ENCODE assay signal across 8 mouse cellular contexts in the genomic region with DNA sequence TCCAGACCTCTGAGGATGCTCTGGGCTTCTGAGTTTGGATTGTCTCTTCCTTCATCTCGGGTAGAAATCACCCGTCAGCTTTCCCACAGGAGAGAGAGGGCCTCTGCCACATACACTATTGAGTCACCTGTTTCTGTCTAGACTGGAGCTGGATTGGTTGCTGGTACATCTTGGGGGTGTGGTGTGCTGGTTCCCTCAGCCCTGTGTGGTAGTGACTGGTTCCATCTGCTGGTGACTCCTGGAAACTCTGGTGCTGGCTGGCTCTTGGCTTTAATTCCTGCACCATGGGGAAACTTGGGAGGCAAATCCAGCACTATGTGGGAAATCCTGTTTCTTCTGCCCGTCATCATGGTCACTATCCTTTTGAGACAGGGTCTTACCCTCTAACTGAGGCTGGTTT. TPM values are rescaled to one million over a fixed set of nuclear protein-coding genes. Genes with fewer than 3 reads are reported as not detected.
A peak's percentile ranks its signal among the peaks of the same experiment; 100 is the strongest.
DNase-seq lines count a peak whose midpoint lies in the region; ATAC-seq and TF ChIP-seq lines count a peak whose summit lies in the region.

No protein-coding gene starts in this region.

- no peak overlapping the region for H3K27ac ChIP-seq in hindbrain, embryonic 10.5 days
- H3K27ac ChIP-seq in hindbrain, embryonic 13.5 days = no peak overlapping the region
- H3K27ac ChIP-seq in embryonic facial prominence, embryonic 14.5 days (replicated peaks; ENCODE audit: low read depth, low read length) = no peak overlapping the region
- H3K27ac ChIP-seq in heart, postnatal 0 days (ENCODE audit: low read depth) = no peak overlapping the region
- H3K27ac ChIP-seq in layer of hippocampus, adult 2 months = no peak overlapping the region

- H3K4me3 ChIP-seq in hindbrain, embryonic 10.5 days = no peak overlapping the region
- no peak overlapping the region for H3K4me3 ChIP-seq in hindbrain, embryonic 13.5 days
- no peak overlapping the region for H3K4me3 ChIP-seq in embryonic facial prominence, embryonic 14.5 days (ENCODE audit: low read depth, low read length)
- H3K4me3 ChIP-seq in heart, postnatal 0 days (ENCODE audit: low read depth, low read length) = no peak overlapping the region
- no peak overlapping the region for H3K4me3 ChIP-seq in layer of hippocampus, adult 2 months

- H3K4me2 ChIP-seq in hindbrain, embryonic 13.5 days = no peak overlapping the region
- no peak overlapping the region for H3K4me2 ChIP-seq in embryonic facial prominence, embryonic 14.5 days (ENCODE audit: low read depth, low read length)
- H3K4me2 ChIP-seq in heart, postnatal 0 days (ENCODE audit: low read depth, low read length) = no peak overlapping the region

- CTCF ChIA-PET in Patski (lab: Charles Lee) = interaction anchor here (0.7 to 5.8 kb wide), 10 partner anchors 9 to 584 kb away, joined by 3 to 39 read pairs (median 4); no protein-coding TSS in a partner anchor

- H3K27me3 ChIP-seq in hindbrain, embryonic 10.5 days (ENCODE audit: insufficient read depth, poor library complexity, severe bottlenecking) = no peaks in the 10 kb centered on the region
- no peaks in the 10 kb centered on the region for H3K27me3 ChIP-seq in hindbrain, embryonic 13.5 days
- H3K27me3 ChIP-seq in Patski = peaks cover 3% of the 10 kb centered on the region
- H3K27me3 ChIP-seq in embryonic facial prominence, embryonic 14.5 days (replicated peaks; ENCODE audit: control insufficient read depth, insufficient read depth, low read length) = no peaks in the 10 kb centered on the region
- no peaks in the 10 kb centered on the region for H3K27me3 ChIP-seq in heart, postnatal 0 days (ENCODE audit: control insufficient read depth, insufficient read depth, low read length)

- no peak for TF ChIP-seq EP300 in heart, postnatal 0 days (IDR thresholded peaks at IDR 0.05; ENCODE audit: low read depth)

- peak; percentile 95 for TF ChIP-seq CTCF in Patski (IDR thresholded peaks at IDR 0.05)
- peak; percentile 77 for TF ChIP-seq CTCF in heart, postnatal 0 days (IDR thresholded peaks at IDR 0.05; ENCODE audit: low read depth)
- TF ChIP-seq CTCF in layer of hippocampus, adult 2 months (conservative IDR thresholded peaks at IDR 0.05) = peak; percentile 84

- no peaks in the 10 kb centered on the region for H3K9me3 ChIP-seq in hindbrain, embryonic 10.5 days
- H3K9me3 ChIP-seq in hindbrain, embryonic 13.5 days = no peaks in the 10 kb centered on the region
- no peaks in the 10 kb centered on the region for H3K9me3 ChIP-seq in embryonic facial prominence, embryonic 14.5 days (ENCODE audit: control insufficient read depth, low read length)
- H3K9me3 ChIP-seq in heart, postnatal 0 days (replicated peaks; ENCODE audit: control insufficient read depth, low read length) = no peaks in the 10 kb centered on the region

- no peak for ATAC-seq in hindbrain, embryonic 13.5 days (ENCODE audit: low FRiP score)
- ATAC-seq in Patski = peak; percentile 93
- ATAC-seq in embryonic facial prominence, embryonic 14.5 days (ENCODE audit: low read depth) = peak; percentile 82
- peak; percentile 84 for ATAC-seq in heart, postnatal 0 days (ENCODE audit: insufficient read depth, low read depth)

- H3K4me1 ChIP-seq in hindbrain, embryonic 10.5 days (replicated peaks) = no peaks in the 10 kb centered on the region
- 0 out of 2 replicates have a peak, but pooled peaks cover 3% of the 10 kb centered on the region for H3K4me1 ChIP-seq in hindbrain, embryonic 13.5 days (replicated peaks)
- H3K4me1 ChIP-seq in embryonic facial prominence, embryonic 14.5 days (ENCODE audit: control insufficient read depth, insufficient read depth, low read length) = no peaks in the 10 kb centered on the region
- no peaks in the 10 kb centered on the region for H3K4me1 ChIP-seq in heart, postnatal 0 days (ENCODE audit: control insufficient read depth, insufficient read depth)

- peak; percentile 43 for DNase-seq in hindbrain, embryonic 10.5 days (ENCODE audit: low spot score)
- DNase-seq in Patski (ENCODE audit: low read depth, low spot score) = peak; percentile 46
- DNase-seq in embryonic facial prominence, embryonic 14.5 days (ENCODE audit: low spot score) = peak; percentile 46
- DNase-seq in heart, postnatal 0 days (ENCODE audit: low spot score) = peak; percentile 64
- DNase-seq in layer of hippocampus, adult 2 months (ENCODE audit: low spot score in 2 of 2) = peak; percentile 68 to 69
- peak; percentile 76 for DNase-seq in lung, postnatal 10 days
- DNase-seq in urinary bladder, postnatal 36 days (ENCODE audit: low spot score in 2 of 2) = peak; percentile 39 to 49

- in situ Hi-C loops in Patski (cut with MboI; ENCODE audit: low pct_unique_long_range_greater_than_20kb) = no loop called here

- WGBS in hindbrain, embryonic 10.5 days = 31% methylated on average over 3 of the region's 3 CpGs
- 34% methylated on average over 3 of the region's 3 CpGs for WGBS in hindbrain, embryonic 13.5 days
- WGBS in embryonic facial prominence, embryonic 14.5 days = 21% methylated on average over 3 of the region's 3 CpGs
- 20% methylated on average over 3 of the region's 3 CpGs for WGBS in heart, postnatal 0 days

- POLR2A ChIA-PET in Patski (lab: Charles Lee) = no interaction called here

- H3K36me3 ChIP-seq in hindbrain, embryonic 10.5 days = no peaks in the 10 kb centered on the region
- no peaks in the 10 kb centered on the region for H3K36me3 ChIP-seq in hindbrain, embryonic 13.5 days
- H3K36me3 ChIP-seq in embryonic facial prominence, embryonic 14.5 days (ENCODE audit: control insufficient read depth, insufficient read depth, low read length) = no peaks in the 10 kb centered on the region
- no peaks in the 10 kb centered on the region for H3K36me3 ChIP-seq in heart, postnatal 0 days (replicated peaks; ENCODE audit: control insufficient read depth, insufficient read depth, low read length)

- H3K9ac ChIP-seq in hindbrain, embryonic 13.5 days = no peak overlapping the region
- no peak overlapping the region for H3K9ac ChIP-seq in embryonic facial prominence, embryonic 14.5 days (ENCODE audit: low read depth, low read length)
- H3K9ac ChIP-seq in heart, postnatal 0 days (replicated peaks; ENCODE audit: low read depth, low read length) = no peak overlapping the region

RNA-seq across cellular contexts. Expression of a gene that starts 24.3 kb away (rescaled TPM):
- polyA plus RNA-seq in hindbrain, embryonic 10.5 days (2016; fragmentation: Nextera tagmentation; extraction: Ambion mirVana) = not detected in 2 replicates
- not detected in 2 replicates for polyA plus RNA-seq in hindbrain, embryonic 13.5 days (2015; fragmentation: Nextera tagmentation; extraction: Ambion mirVana)
- not detected for polyA plus RNA-seq in Patski (2021)
- polyA plus RNA-seq in embryonic facial prominence, embryonic 14.5 days (2014; fragmentation: Nextera tagmentation; extraction: Ambion mirVana) = not detected in 2 replicates
- total RNA-seq in heart, postnatal 0 days (2014; rRNA removed; ENCODE audit: low replicate concordance) = not detected in 2 replicates
- not detected in 2 replicates for polyA plus RNA-seq in heart, postnatal 0 days (2015; fragmentation: Nextera tagmentation; extraction: Ambion mirVana)
- not detected for total RNA-seq in layer of hippocampus, adult 2 months (2021)

RNA-seq across cellular contexts. Expression of a gene that starts 38.0 kb away (rescaled TPM):
- polyA plus RNA-seq in hindbrain, embryonic 10.5 days (2016; fragmentation: Nextera tagmentation; extraction: Ambion mirVana) = 41.3 and 41.8 TPM in 2 replicates
- 62.9 and 66.5 TPM in 2 replicates for polyA plus RNA-seq in hindbrain, embryonic 13.5 days (2015; fragmentation: Nextera tagmentation; extraction: Ambion mirVana)
- 46.4 TPM for polyA plus RNA-seq in Patski (2021)
- polyA plus RNA-seq in embryonic facial prominence, embryonic 14.5 days (2014; fragmentation: Nextera tagmentation; extraction: Ambion mirVana) = 27.4 and 29.4 TPM in 2 replicates
- 8.9 and 15.0 TPM in 2 replicates for total RNA-seq in heart, postnatal 0 days (2014; rRNA removed; ENCODE audit: low replicate concordance)
- polyA plus RNA-seq in heart, postnatal 0 days (2015; fragmentation: Nextera tagmentation; extraction: Ambion mirVana) = 12.6 and 13.5 TPM in 2 replicates
- 10 to 100 TPM; 21.1 to 25.4 TPM for total RNA-seq in layer of hippocampus, adult 2 months (2021)
